Mouse (Mus musculus): ENCODE results near the gene Card14.

The Card14 gene

GRCm38 (mm10) chr11:119300986-119301385 is 6.6 kb upstream of the Card14 start:
- DNase-seq (ENCODE audit: low spot score) = no peak

- no peak for DNase-seq (ENCODE audit: low spot score)
Measured at GRCm38 (mm10) chr11:119304904-119305712, 2.5 kb upstream of the Card14 start.

- DNase-seq (ENCODE audit: low spot score) = no peak
Measured at GRCm38 (mm10) chr11:119306762-119307657, 558 bp upstream of the Card14 start.

- no peak for DNase-seq (ENCODE audit: low spot score)
Measured at GRCm38 (mm10) chr11:119307916-119308315, 348 bp downstream of the Card14 start.

GRCm38 (mm10) chr11:119310621-119311020 is 3.1 kb downstream of the Card14 start:
- no peak for DNase-seq (ENCODE audit: low spot score)

- no peak for DNase-seq (ENCODE audit: low spot score)
Measured at GRCm38 (mm10) chr11:119314252-119314936, 6.8 kb downstream of the Card14 start.

- no peak for DNase-seq (ENCODE audit: low spot score)
Measured at GRCm38 (mm10) chr11:119316720-119317119, 9.2 kb downstream of the Card14 start.

GRCm38 (mm10) chr11:119322521-119322920 is 15.0 kb downstream of the Card14 start:
- no peak for DNase-seq (ENCODE audit: low spot score)

GRCm38 (mm10) chr11:119325068-119325467 is 17.5 kb downstream of the Card14 start:
- no peak for DNase-seq (ENCODE audit: low spot score)

- no peak for DNase-seq (ENCODE audit: low spot score)
Measured at GRCm38 (mm10) chr11:119330592-119330991, 23.0 kb downstream of the Card14 start.

- DNase-seq (ENCODE audit: low spot score) = no peak
Measured at GRCm38 (mm10) chr11:119331970-119332369, 24.4 kb downstream of the Card14 start.

GRCm38 (mm10) chr11:119338271-119339059 is 30.9 kb downstream of the Card14 start:
- DNase-seq (ENCODE audit: low spot score) = no peak

GRCm38 (mm10) chr11:119339179-119339578 is 31.6 kb downstream of the Card14 start:
- no peak for DNase-seq (ENCODE audit: low spot score)

GRCm38 (mm10) chr11:119339637-119340036 is 32.1 kb downstream of the Card14 start:
- DNase-seq (ENCODE audit: low spot score) = peak; percentile 32

GRCm38 (mm10) chr11:119344178-119344577 is 36.6 kb downstream of the Card14 start:
- DNase-seq (ENCODE audit: low spot score) = no peak

GRCm38 (mm10) chr11:119344865-119345264 is 37.3 kb downstream of the Card14 start:
- no peak for DNase-seq (ENCODE audit: low spot score)

- no peak for DNase-seq (ENCODE audit: low spot score)
Measured at GRCm38 (mm10) chr11:119347125-119347524, 39.6 kb downstream of the Card14 start.

GRCm38 (mm10) chr11:119352113-119352512 is 44.5 kb downstream of the Card14 start:
- DNase-seq (ENCODE audit: low spot score) = no peak

GRCm38 (mm10) chr11:119353946-119354345 is 46.4 kb downstream of the Card14 start:
- no peak for DNase-seq (ENCODE audit: low spot score)

GRCm38 (mm10) chr11:119354798-119355442 is 47.4 kb downstream of the Card14 start:
- no peak for DNase-seq (ENCODE audit: low spot score)
